Mouse (Mus musculus): ENCODE measurements around the gene Ppm1m. TPM values are rescaled to one million over a fixed set of nuclear protein-coding genes. Genes with fewer than 3 reads are reported as not detected.

Gene Ppm1m
- polyA plus RNA-seq, 1 experiment from 2014 or later = 11.4 TPM

GRCm38 (mm10) chr9:106147851-106148431 lies 51.6 kb downstream of the Ppm1m start:
- Histone ChIP-seq H3K36me3 (ENCODE audit: inconsistent target) (no peaks in the 10 kb centered on the region), H3K4me3 (ENCODE audit: inconsistent target) (no peak overlapping the region)

DNA sequence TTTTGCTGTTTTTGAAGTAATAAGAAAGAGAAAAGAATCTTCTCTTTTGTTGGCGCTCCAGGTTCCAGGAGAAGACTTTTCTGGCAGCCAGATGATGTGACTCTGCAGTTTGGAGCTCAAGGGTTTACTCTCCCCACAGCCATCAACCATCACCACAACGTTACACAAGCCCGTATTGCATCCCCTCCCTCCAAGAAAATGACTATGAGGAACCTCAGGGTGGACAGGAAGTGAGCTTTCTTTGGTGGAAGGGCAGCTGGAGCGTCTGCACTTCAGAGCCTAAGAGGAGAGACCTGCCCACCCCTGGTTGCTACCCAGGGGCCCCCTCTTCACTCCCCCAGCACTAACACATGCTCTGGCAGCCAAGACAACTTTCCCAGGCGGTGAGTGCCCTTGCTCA lies 52.3 kb downstream of the Ppm1m start:
- no peak overlapping the region for H3K4me3 ChIP-seq (ENCODE audit: inconsistent target)
- no peaks in the 10 kb centered on the region for H3K36me3 ChIP-seq (ENCODE audit: inconsistent target)
- H3K79me2 ChIP-seq (ENCODE audit: inconsistent target) = no peaks in the 10 kb centered on the region
- no peak overlapping the region for H3K27ac ChIP-seq
- 0% methylated on average over 5 of the region's 5 CpGs for WGBS (ENCODE audit: missing documents)

More at GRCm38 (mm10) chr9:106147851-106148431, 51.6 kb downstream of the Ppm1m start:
- Histone ChIP-seq H3K79me2 (ENCODE audit: inconsistent target) (no peaks in the 10 kb centered on the region), H3K27ac (no peak overlapping the region)
- WGBS (ENCODE audit: missing documents) = 7% methylated on average over 9 of the region's 10 CpGs

GRCm38 (mm10) chr9:106145582-106145981 lies 54.0 kb downstream of the Ppm1m start:
- Histone ChIP-seq H3K27ac (no peak overlapping the region), H3K4me3 (ENCODE audit: inconsistent target) (no peak overlapping the region), H3K36me3 (ENCODE audit: inconsistent target) (no peaks in the 10 kb centered on the region), H3K79me2 (ENCODE audit: inconsistent target) (no peaks in the 10 kb centered on the region)
- 97% methylated on average over 2 of the region's 2 CpGs for WGBS (ENCODE audit: missing documents)

Other genes with a start within 250 kb of the Ppm1m start
- gene Col6a5, start 239.1 kb downstream of the Ppm1m start, polyA plus RNA-seq (2018) = not detected in 3 replicates
- gene Col6a4, start 103.0 kb downstream of the Ppm1m start, polyA plus RNA-seq (2018) = not detected in 3 replicates
- gene Glyctk, start 41.6 kb downstream of the Ppm1m start, polyA plus RNA-seq (2018) = 0.34 to 0.83 TPM (median 0.61 TPM) in 3 replicates
- 22.0 to 38.9 TPM (median 30.1 TPM) in 3 replicates for gene Wdr82, start 28.8 kb downstream of the Ppm1m start, polyA plus RNA-seq (2018)
- 37.5 to 79.0 TPM (median 76.6 TPM) in 3 replicates for gene Twf2, start 3.4 kb upstream of the Ppm1m start, polyA plus RNA-seq (2018)
- gene Tlr9, start 22.9 kb upstream of the Ppm1m start, polyA plus RNA-seq (2018) = 9.3 to 44.3 TPM (median 27.8 TPM) in 3 replicates
- gene Alas1, start 48.9 kb upstream of the Ppm1m start, polyA plus RNA-seq (2018) = 173 to 195 TPM (median 183 TPM) in 3 replicates
- gene Poc1a, start 81.3 kb upstream of the Ppm1m start, polyA plus RNA-seq (2018) = 2.7 to 6.4 TPM (median 3.5 TPM) in 3 replicates
- 58.0 to 112 TPM (median 63.3 TPM) in 3 replicates for gene Dusp7, start 168.9 kb upstream of the Ppm1m start, polyA plus RNA-seq (2018)
- 891 to 979 TPM (median 909 TPM) in 3 replicates for gene Rpl29, start 229.7 kb upstream of the Ppm1m start, polyA plus RNA-seq (2018)
- 2.5 to 5.7 TPM (median 2.6 TPM) in 3 replicates for gene Acy1, start 238.6 kb upstream of the Ppm1m start, polyA plus RNA-seq (2018)
- gene Abhd14b, start 247.7 kb upstream of the Ppm1m start, polyA plus RNA-seq (2018) = 10.0 to 22.7 TPM (median 15.4 TPM) in 3 replicates
- 3.5 to 10.0 TPM (median 5.9 TPM) in 3 replicates for gene Abhd14a, start 247.9 kb upstream of the Ppm1m start, polyA plus RNA-seq (2018)